Mouse (Mus musculus): ENCODE data around the gene Agpat3.

GRCm38 (mm10) chr10:78365555-78365954, 13.3 kb upstream of the Agpat3 start:
- TF ChIP-seq CTCF (IDR thresholded peaks at IDR 0.05; ENCODE audit: extremely low read depth, insufficient read length, insufficient replicate concordance, low read depth, low read length) (no peak), POLR2A (IDR thresholded peaks at IDR 0.05; ENCODE audit: low read depth, low read length) (no peak)

Measured in small intestine, adult 2 months (tissue).